Mouse (Mus musculus) heart, embryonic 14.5 days (tissue): ENCODE measurements around the gene Gm49355. TPM values are rescaled to one million over a fixed set of nuclear protein-coding genes. Genes with fewer than 3 reads are reported as not detected.
A peak's percentile ranks its signal among the peaks of the same experiment; 100 is the strongest.

Experiments
- ATAC-seq: fragments of 200-750 bp; cut with Nextera tagmentation; 2 replicates; pipeline ENCODE4 v1.8.0; 2017; ENCODE audit warnings: low read depth, moderate TSS enrichment; ENCODE audit not compliant: insufficient number of reproducible peaks, insufficient read depth, low FRiP score
- H3K27ac ChIP-seq, 2 experiments: fragments of 200-500 bp in 1 of 2; fragments of 300-500 bp in 1 of 2; sonication (generic) in 1 of 2; replicated peaks in 1 of 2; 2 replicates each; pipeline ENCODE4 v1.5.1; 2012 to 2014; ENCODE audit warnings: low read depth in 2 of 2, low read length in 2 of 2, control low read depth in 1 of 2, mild to moderate bottlenecking in 1 of 2, mixed read lengths in 1 of 2; ENCODE audit not compliant: control insufficient read depth in 1 of 2, insufficient read depth in 1 of 2
- H3K27me3 ChIP-seq: fragments of 300-500 bp; sonication (generic); 2 replicates; pipeline ENCODE4 v1.6.1; 2014; ENCODE audit warnings: mild to moderate bottlenecking, low read length, control low read depth; ENCODE audit not compliant: control insufficient read depth, insufficient read depth
- H3K36me3 ChIP-seq: fragments of 300-500 bp; sonication (generic); 2 replicates; pipeline ENCODE4 v1.6.1; 2014; ENCODE audit warnings: mild to moderate bottlenecking, control low read depth, low read length, mixed read lengths; ENCODE audit not compliant: control insufficient read depth, insufficient read depth
- H3K4me1 ChIP-seq, 2 experiments: fragments of 200-500 bp in 1 of 2; fragments of 300-500 bp in 1 of 2; sonication (generic) in 1 of 2; 2 replicates each; pipeline ENCODE4 v1.6.1; 2012 to 2014; ENCODE audit warnings: low read length in 2 of 2, control low read depth in 1 of 2, mixed read lengths in 1 of 2; ENCODE audit not compliant: control insufficient read depth in 2 of 2, insufficient read depth in 2 of 2
- H3K4me2 ChIP-seq: fragments of 300-500 bp; sonication (generic); 2 replicates; pipeline ENCODE4 v1.6.1; 2014; ENCODE audit warnings: mild to moderate bottlenecking, low read length
- H3K4me3 ChIP-seq, 2 experiments: fragments of 200-500 bp in 1 of 2; fragments of 300-500 bp in 1 of 2; sonication (generic) in 1 of 2; 2 replicates each; pipeline ENCODE4 v1.5.1; 2012 to 2014; ENCODE audit warnings: low read length in 2 of 2, mild to moderate bottlenecking in 2 of 2, control low read depth in 1 of 2, low read depth in 1 of 2, moderate library complexity in 1 of 2; ENCODE audit not compliant: control insufficient read depth in 1 of 2, insufficient read depth in 1 of 2
- H3K9ac ChIP-seq: fragments of 300-500 bp; sonication (generic); 2 replicates; pipeline ENCODE4 v1.6.1; 2014; ENCODE audit warnings: mild to moderate bottlenecking, low read length
- H3K9me3 ChIP-seq: fragments of 300-500 bp; sonication (generic); 2 replicates; pipeline ENCODE4 v1.6.1; 2016; ENCODE audit warnings: low read length, control low read depth; ENCODE audit not compliant: control insufficient read depth
- WGBS: fragments of 180-500 bp; shearing (Covaris S2); extraction: QIAGEN DNeasy Blood & Tissue Kit; methylation state at CpG from one replicate; pipeline ENCODE4 v1.1.7; 2014; 5-methylcytosine and 5-hydroxymethylcytosine counted together
- polyA plus RNA-seq: library from polyadenylated mRNA; unstranded; fragments of >200 nt; fragmentation: Nextera tagmentation; extraction: Ambion mirVana; gene quantifications from 2 replicates; pipeline ENCODE4 v1.2.1, GENCODE M21; 2014

Gm49355 gene
- polyA plus RNA-seq, 1 experiment from 2014 or later = 0.36 TPM

DNA sequence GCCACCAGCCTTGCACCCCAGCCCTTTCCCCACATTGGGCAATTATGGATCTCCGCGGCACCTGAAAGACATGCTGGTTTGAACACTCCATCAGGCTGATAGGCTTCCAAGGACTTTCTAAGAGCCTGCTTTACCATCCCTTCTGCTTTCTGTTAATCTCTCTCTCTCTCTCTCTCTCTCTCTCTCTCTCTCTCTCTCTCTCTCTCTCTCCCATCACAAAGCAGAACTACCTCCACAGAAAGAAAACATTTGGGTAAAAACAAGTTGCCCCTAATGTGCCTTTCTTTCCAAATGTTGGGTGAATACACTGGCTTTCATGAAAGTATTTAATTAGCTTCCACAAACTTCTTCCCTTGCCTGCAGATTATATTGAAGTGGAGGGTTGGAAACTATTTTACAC is 64.3 kb downstream of the Gm49355 start, which contains the start of gene Fezf2:
Gene Fezf2 (minus strand): TSS at position 101 of the 400 bp plus-strand sequence.
- Histone ChIP-seq H3K9me3 (no peaks in the 10 kb centered on the region), H3K27ac (no peak within 1 kb of the TSS), H3K4me3 (peak within 1 kb of the TSS in 1 of 2 experiments; percentile 38; a peak in 2 of 4 replicates), H3K27me3 (peaks cover 99% of the 10 kb centered on the region), H3K9ac (no peak within 1 kb of the TSS), H3K36me3 (no peaks in the 10 kb centered on the region), H3K4me1 (peaks cover 2 to 15% of the 10 kb centered on the region in 2 experiments; a peak in 3 of 4 replicates), H3K4me2 (peak within 1 kb of the TSS; percentile 65; the same call in 1 of the 2 replicates)
- ATAC-seq = no peak
- 6% methylated on average over 2 of the region's 2 CpGs for WGBS

DNA sequence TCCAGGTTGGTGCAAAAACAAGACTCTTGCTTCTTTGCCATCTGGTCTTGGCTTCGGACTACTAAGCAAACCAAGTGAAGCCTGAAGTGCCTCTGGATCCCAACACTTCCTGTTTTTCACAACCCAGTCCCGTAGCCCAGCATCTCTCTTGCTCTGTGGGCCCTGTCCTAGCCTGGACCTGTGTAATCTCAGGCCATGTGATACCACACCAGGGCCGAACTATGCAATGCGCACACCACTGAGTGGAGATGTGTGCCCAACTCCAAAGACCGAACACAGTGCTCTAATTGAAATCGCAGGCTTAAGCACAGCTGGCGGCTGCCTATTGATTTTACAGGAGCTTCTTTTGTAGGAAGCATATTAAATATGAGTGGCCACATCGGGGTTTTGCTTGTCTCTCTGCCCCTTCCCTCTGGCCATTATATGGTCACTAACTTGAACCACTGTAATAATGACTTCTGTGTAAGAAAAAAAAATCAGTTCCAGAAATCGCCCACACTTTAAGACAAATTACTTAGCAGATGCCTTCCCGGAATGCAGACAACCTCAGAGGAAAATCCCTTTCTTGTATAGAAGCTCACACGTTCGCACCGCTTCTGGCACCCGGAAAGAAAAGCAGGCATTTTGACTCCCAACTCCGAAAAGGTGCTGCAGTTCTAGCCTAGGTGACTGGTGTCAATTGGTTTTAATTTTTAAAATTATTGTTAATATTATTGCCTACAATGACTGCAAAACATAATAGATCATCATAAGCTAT is 65.7 kb downstream of the Gm49355 start:
- Histone ChIP-seq H3K9me3 (no peaks in the 10 kb centered on the region), H3K9ac (no peak overlapping the region), H3K36me3 (no peaks in the 10 kb centered on the region), H3K4me1 (peaks cover under 1 to 15% of the 10 kb centered on the region in 2 experiments; a peak in 3 of 4 replicates), H3K4me2 (no peak overlapping the region), H3K4me3 (no peak overlapping the region), H3K27ac (no peak overlapping the region), H3K27me3 (peaks cover 98% of the 10 kb centered on the region)
- 12% methylated on average over 15 of the region's 15 CpGs for WGBS
- no peak for ATAC-seq

DNA sequence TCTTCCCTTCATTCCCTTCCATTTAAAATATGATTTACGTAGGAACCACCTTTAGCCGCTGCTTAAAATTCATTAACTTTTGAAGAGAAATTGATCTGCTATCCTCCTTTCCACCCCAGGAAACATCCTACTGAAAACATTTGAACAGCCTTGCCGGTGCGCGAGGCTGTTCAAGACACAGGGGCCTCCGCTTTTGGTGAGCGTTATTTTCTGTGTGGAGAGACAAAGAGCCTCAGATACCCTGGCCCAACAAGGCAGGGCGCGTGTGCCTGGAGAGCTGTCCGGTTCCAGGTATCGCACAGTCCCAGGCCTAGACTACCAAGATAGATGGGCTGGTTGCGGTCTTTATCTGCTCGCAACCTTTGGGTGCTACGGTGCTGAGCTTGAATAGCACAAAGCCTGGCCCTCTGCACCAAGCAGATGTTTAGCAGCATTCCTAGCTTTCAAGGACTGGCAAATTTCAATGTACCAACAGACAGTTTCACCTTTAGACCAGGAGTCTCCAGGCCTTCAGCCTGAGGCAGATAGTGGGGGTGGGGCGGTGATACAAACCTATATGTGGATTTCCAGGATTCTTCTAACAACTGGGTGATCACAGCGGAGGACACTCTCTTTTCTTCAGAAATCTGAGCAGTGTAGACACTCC is 66.6 kb downstream of the Gm49355 start:
- Histone ChIP-seq H3K9me3 (no peaks in the 10 kb centered on the region), H3K4me1 (peaks cover 0 to 7% of the 10 kb centered on the region in 2 experiments; a peak in 1 of 4 replicates), H3K9ac (no peak overlapping the region), H3K4me2 (no peak overlapping the region), H3K27me3 (peaks cover 94% of the 10 kb centered on the region), H3K27ac (no peak overlapping the region), H3K4me3 (no peak overlapping the region), H3K36me3 (no peaks in the 10 kb centered on the region)
- no peak for ATAC-seq
- WGBS = 10% methylated on average over 16 of the region's 16 CpGs

Other genes starting within 250 kb of the Gm49355 start
- 32.2 and 32.3 TPM in 2 replicates for gene 3830406C13Rik, start 197 bp downstream of the Gm49355 start, polyA plus RNA-seq
- gene Fezf2, start 64.2 kb downstream of the Gm49355 start, polyA plus RNA-seq = not detected in 2 replicates